Mouse (Mus musculus): ENCODE measurements around the gene Wnt7a.

Wnt7a gene

DNA sequence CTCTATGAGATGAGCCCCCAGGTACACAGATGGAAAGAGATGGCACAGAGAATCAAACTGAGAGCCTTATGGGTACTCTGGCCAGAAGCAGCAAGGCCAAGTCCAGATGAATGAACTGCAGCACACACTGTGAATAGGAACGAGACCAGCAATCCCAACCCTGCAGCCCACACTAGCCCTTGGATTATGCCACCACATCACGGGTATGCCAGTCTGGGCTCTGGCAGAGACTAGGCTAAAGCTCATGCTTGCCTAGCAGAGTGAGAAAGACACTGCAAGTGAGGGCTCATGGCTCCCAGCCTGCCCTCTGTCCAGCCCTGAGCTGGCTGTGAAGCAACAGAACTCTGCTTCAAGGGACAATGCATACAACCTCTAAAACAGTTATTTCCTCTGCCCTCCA lies 26.7 kb downstream of the Wnt7a start:
- DNase-seq (ENCODE audit: low read depth) = no peak

- DNase-seq (ENCODE audit: low read depth) = no peak
Observed at GRCm38 (mm10) chr6:91383871-91384270, 27.3 kb downstream of the Wnt7a start.

GRCm38 (mm10) chr6:91383303-91383702 lies 27.9 kb downstream of the Wnt7a start:
- DNase-seq (ENCODE audit: low read depth) = no peak

- no peak for DNase-seq (ENCODE audit: low read depth)
Observed at GRCm38 (mm10) chr6:91379871-91380270, 31.3 kb downstream of the Wnt7a start.

DNA sequence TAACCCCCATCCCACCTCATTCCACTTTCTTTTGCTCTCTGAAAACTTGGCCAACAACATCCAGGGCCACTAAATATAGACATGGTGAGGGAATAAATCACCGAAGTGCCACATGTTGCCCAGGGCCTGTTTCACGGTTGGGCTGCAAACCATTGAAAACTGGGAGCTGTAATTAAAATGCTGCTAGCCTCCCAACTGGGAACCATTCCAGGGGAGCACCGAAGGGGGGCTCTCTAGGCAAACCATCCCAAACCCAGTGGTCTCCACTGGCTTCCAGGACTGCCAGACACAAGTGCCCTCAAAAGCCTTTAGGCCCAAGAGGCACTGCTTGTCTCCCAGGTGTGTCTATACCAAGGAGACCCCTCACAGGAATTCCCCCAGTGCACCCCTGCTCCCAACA lies 31.9 kb downstream of the Wnt7a start:
- DNase-seq (ENCODE audit: low read depth) = no peak

DNA sequence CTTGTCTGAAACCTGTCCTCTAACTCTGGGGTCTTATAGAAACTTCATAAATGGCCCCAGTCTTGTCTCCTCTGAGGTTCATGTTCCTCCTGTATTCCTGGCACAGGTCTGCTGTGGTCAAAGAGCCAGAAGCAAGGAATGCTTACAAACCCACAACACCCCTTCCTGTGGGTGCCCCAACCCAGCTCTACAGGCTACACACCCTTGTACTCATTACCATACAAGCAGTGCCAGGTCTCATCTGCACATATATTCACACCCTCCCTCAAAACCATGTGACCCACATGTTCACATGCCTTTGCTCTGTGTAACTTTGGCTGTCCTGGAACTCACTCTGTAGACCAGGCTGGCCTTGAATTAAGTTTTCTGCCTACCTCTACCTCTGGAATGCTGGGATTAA lies 38.2 kb downstream of the Wnt7a start:
- DNase-seq (ENCODE audit: low read depth) = no peak

- no peak for DNase-seq (ENCODE audit: low read depth)
Observed at GRCm38 (mm10) chr6:91372586-91372971, 38.6 kb downstream of the Wnt7a start.

- DNase-seq (ENCODE audit: low read depth) = no peak
Observed at GRCm38 (mm10) chr6:91371912-91372585, 39.1 kb downstream of the Wnt7a start.

- no peak for DNase-seq (ENCODE audit: low read depth)
Observed at GRCm38 (mm10) chr6:91366781-91367180, 44.4 kb downstream of the Wnt7a start.

- no peak for DNase-seq (ENCODE audit: low read depth)
Observed at GRCm38 (mm10) chr6:91365480-91365879, 45.7 kb downstream of the Wnt7a start.

DNA sequence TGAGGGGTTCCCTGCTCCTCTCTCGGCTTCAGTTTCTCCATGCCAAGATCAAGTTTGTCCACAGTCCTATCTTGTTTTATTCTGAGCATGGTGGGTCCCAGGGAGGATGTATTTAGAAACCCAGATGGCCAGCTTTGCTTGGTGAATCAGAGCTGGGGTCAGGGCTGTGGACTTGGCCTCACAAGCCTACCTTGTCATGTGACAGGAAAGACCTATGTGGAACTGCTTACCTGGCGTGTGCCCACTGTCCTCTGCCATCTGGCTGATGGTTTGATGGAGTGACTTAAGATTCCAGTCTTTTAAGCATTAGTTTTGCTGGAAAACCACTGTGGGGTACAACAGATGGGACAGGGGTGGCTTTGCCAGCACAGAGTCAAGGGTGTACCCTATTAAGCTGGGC lies 48.4 kb downstream of the Wnt7a start:
- DNase-seq (ENCODE audit: low read depth) = no peak

DNA sequence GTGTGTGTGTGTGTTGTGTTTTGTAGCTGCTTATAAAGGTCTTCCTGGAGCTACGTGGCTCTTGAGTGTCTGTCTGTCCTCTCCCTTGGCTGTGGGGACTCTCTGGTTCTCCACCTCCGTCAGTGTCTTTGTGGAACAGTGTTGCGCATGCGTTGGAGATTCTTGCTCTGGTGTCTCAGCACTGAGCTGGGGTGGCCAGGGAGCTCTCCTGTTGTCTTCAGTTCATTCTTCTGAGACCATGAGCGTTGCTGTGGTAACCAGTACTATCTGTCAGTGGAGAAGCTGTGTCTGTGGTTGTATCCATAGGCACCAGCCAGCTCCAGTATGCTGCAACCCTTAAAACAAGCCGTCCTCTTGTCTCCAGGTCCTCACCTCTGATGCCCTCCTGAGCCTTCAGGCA lies 50.2 kb downstream of the Wnt7a start:
- no peak for DNase-seq (ENCODE audit: low read depth)

DNA sequence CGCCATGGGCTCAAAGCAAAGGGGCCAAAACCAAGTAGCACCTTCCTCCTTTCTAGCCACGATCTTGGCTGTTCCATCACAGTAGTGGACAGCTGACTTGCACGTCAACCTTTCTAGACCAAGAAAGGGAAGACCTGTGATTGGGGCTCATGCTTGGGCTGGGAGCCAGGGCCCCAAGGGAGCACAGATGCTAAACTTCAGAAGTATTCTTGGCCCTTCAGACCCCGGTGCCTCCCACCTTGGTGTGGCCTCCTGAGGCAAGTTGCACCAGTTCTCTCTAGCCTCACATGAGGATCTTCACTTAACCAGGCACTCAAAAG lies 50.8 kb downstream of the Wnt7a start:
- no peak for DNase-seq (ENCODE audit: low read depth)

DNA sequence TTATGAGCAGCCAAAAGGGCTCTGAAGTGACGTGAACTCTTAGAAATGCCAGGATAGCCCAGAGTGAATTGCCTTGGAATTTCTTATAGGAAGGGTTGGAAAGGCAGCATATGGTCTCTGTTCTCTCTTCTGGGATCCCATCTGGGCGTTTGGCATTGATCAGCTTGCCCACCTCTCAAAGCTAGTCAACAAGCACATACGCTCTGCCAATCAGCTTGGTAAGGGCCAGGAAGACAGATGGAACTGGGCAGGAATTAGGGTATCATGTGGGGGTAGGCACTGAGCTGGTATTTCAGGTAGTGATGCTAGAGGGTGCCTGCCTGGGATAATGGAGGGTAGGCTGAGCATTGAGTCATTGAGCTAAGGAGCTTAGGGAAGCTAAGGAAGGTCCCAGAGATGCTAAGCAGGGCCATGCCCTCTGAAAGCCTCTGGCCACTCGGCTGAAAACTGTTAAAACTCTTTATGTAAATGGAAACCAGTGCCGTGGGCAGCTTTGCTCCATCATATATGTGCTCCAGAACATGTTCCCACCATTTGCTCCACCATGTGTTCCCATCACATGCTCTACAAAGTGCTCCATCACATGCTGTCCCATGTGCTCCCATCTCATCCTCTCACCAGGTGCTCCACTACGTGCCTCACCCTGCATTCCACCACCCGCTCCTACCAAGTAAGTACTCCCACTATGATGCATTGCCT lies 51.3 kb downstream of the Wnt7a start:
- no peak for DNase-seq (ENCODE audit: low read depth)

- DNase-seq (ENCODE audit: low read depth) = no peak
Observed at GRCm38 (mm10) chr6:91358866-91359656, 52.1 kb downstream of the Wnt7a start.

GRCm38 (mm10) chr6:91358394-91358793 lies 52.8 kb downstream of the Wnt7a start:
- no peak for DNase-seq (ENCODE audit: low read depth)

GRCm38 (mm10) chr6:91357238-91357876 lies 53.8 kb downstream of the Wnt7a start:
- no peak for DNase-seq (ENCODE audit: low read depth)

- no peak for DNase-seq (ENCODE audit: low read depth)
Observed at GRCm38 (mm10) chr6:91349620-91350019, 61.5 kb downstream of the Wnt7a start.

DNA sequence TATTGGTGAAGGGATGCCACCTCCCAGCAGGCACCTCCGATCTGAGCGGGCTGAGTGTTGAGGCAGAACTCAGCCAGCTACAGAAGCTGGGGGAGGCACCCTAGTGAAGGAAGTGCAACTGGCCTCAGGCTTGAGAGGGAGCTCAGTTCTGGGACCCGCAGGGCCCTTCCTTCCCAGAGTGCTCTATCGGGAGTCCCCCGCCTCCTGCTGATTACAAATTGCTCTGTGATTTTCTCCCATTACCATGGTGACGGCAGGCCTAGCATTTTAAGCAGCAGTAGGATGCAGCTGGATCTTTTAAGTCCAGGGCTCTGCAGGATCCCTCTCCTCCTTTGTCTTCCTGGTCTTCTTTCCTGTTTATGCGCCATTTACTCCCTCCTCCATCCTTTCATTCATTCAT lies 63.4 kb downstream of the Wnt7a start:
- DNase-seq (ENCODE audit: low read depth) = no peak

DNA sequence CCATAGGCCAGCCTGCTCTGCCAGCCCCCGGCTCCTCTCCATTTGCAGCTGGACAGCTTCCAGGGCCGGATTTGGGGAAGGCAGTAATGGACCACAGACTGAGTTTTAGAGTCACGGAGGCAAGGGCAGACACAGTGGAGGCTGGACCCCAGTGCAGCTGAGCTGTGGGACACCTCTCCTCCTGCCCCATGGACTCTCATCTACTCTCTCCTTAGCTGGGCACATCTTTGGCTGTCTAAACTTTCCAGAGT lies 64.3 kb downstream of the Wnt7a start:
- no peak for DNase-seq (ENCODE audit: low read depth)

- no peak for DNase-seq (ENCODE audit: low read depth)
Observed at GRCm38 (mm10) chr6:91346071-91346905, 64.9 kb downstream of the Wnt7a start.

- no peak for DNase-seq (ENCODE audit: low read depth)
Observed at GRCm38 (mm10) chr6:91345091-91345490, 66.1 kb downstream of the Wnt7a start.
